Mouse (Mus musculus) forebrain, embryonic 12.5 days (tissue): ENCODE data around the gene Emc1. TPM values are rescaled to one million over a fixed set of nuclear protein-coding genes. Genes with fewer than 3 reads are reported as not detected.
"Not testable (repeated sequence)": the region's sequence is repeated elsewhere in the genome, so short reads cannot be mapped to it uniquely, and the experiment has no call there.

ENCODE experiments used
- ATAC-seq: fragments of 200-750 bp; cut with Nextera tagmentation; 2 replicates; pipeline ENCODE4 v1.8.0; 2017; ENCODE audit warnings: moderate TSS enrichment; ENCODE audit not compliant: low FRiP score
- H3K27ac ChIP-seq: fragments of 300-500 bp; sonication (generic); 2 replicates; pipeline ENCODE4 v1.5.1; 2016; ENCODE audit warnings: mild to moderate bottlenecking
- H3K27me3 ChIP-seq: fragments of 300-500 bp; sonication (generic); 2 replicates; pipeline ENCODE4 v1.6.1; 2016; ENCODE audit warnings: mild to moderate bottlenecking
- H3K36me3 ChIP-seq: fragments of 300-500 bp; sonication (generic); replicated peaks from 2 replicates; pipeline ENCODE4 v1.6.1; 2016; ENCODE audit warnings: mild to moderate bottlenecking
- H3K4me1 ChIP-seq: fragments of 300-500 bp; sonication (generic); 2 replicates; pipeline ENCODE4 v1.6.1; 2016
- H3K4me2 ChIP-seq: fragments of 300-500 bp; sonication (generic); 2 replicates; pipeline ENCODE4 v1.6.1; 2016; ENCODE audit warnings: mild to moderate bottlenecking, moderate library complexity
- H3K4me3 ChIP-seq: fragments of 300-500 bp; sonication (generic); replicated peaks from 2 replicates; pipeline ENCODE4 v1.5.1; 2016; ENCODE audit warnings: mild to moderate bottlenecking
- H3K9ac ChIP-seq: fragments of 300-500 bp; sonication (generic); 2 replicates; pipeline ENCODE4 v1.6.1; 2016; ENCODE audit warnings: mild to moderate bottlenecking
- H3K9me3 ChIP-seq: fragments of 300-500 bp; sonication (generic); 2 replicates; pipeline ENCODE4 v1.6.1; 2016
- WGBS: fragments of 180-500 bp; shearing (Covaris S2); methylation state at CpG from one replicate; pipeline ENCODE4 v1.1.7; 2016; 5-methylcytosine and 5-hydroxymethylcytosine counted together
- polyA plus RNA-seq: library from polyadenylated mRNA; unstranded; fragments of >200 nt; fragmentation: Nextera tagmentation; extraction: Ambion mirVana; gene quantifications from 2 replicates; pipeline ENCODE4 v1.2.1, GENCODE M21; 2016

Gene Emc1
- polyA plus RNA-seq, 1 experiment from 2014 or later, result 34.9 TPM

DNA sequence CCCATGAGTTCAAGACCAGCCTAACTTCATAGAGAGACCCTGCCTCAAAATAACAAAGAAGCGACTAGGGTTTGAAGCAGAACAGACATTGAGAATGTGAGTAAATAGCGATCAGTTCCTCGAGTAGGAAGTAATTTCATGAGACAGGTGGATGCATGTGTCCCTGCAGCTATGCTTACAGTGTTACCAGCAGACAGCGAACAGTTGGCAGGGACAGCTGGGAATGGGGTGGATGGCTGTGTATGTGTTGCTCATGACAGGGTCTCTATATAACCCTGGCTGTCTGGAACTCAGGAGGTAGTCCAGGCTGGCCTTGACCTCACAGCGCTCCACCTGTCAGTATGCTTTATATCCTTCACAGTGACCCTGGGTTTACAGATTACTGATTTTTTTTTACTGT, 15.7 kb downstream of the Emc1 start:
- H3K9ac ChIP-seq, result no peak overlapping the region
- no peaks in the 10 kb centered on the region for H3K9me3 ChIP-seq
- H3K4me2 ChIP-seq, result no peak overlapping the region
- H3K27me3 ChIP-seq, result no peaks in the 10 kb centered on the region
- H3K36me3 ChIP-seq, result peaks cover 97% of the 10 kb centered on the region
- no peak overlapping the region for H3K27ac ChIP-seq
- no peak for ATAC-seq
- WGBS, result 98% methylated on average over 5 of the region's 5 CpGs
- no peaks in the 10 kb centered on the region for H3K4me1 ChIP-seq
- H3K4me3 ChIP-seq, result no peak overlapping the region

DNA sequence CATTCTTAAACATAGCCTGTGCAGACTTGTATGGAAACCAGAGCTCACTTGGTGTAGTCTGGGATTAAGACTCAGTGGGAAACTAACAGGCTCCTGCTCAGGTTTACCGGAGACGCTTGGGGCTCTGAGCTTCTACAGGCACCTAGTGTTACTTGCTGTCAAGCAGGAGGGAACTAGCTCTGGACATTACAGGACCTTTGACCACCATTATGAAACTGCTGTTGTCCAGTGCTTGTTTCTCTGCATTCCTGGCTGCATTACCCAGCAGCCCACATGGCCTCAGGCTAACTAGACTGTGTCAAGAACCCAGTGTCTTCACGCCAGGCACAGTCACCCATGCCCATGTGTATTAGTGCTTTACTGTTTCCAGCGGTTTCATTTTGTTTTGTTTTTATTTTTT, 20.7 kb downstream of the Emc1 start:
- Histone ChIP-seq H3K27me3 (no peaks in the 10 kb centered on the region), H3K9me3 (no peaks in the 10 kb centered on the region), H3K4me1 (no peaks in the 10 kb centered on the region), H3K4me2 (no peak overlapping the region), H3K36me3 (peaks cover 94% of the 10 kb centered on the region), H3K9ac (no peak overlapping the region), H3K4me3 (no peak overlapping the region), H3K27ac (no peak overlapping the region)
- 97% methylated on average over 4 of the region's 4 CpGs for WGBS
- ATAC-seq, result no peak

DNA sequence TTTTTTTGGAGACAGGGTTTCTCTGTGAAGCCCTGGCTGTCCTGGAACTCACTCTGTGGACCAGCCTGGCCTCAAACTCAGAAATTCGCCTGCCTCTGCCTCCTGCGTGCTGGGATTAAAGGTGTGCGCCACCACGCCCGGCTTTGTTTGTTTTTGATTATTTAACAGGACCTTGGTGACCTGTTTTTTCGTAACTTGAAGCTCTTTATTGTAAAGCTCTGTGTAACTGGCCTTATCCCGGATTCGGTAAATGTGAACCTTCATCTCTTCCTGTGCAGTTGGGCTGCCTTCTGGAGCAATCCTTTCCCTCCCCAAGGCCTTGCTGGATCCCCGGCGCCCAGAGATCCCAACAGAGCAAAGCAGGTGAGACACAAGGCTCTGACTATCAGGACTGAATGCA, 21.1 kb downstream of the Emc1 start:
- Histone ChIP-seq H3K27ac (no peak overlapping the region), H3K4me3 (no peak overlapping the region), H3K4me2 (no peak overlapping the region), H3K9ac (no peak overlapping the region), H3K4me1 (no peaks in the 10 kb centered on the region), H3K9me3 (no peaks in the 10 kb centered on the region), H3K27me3 (no peaks in the 10 kb centered on the region), H3K36me3 (peaks cover 90% of the 10 kb centered on the region)
- ATAC-seq, result no peak
- WGBS, result 95% methylated on average over 10 of the region's 10 CpGs

DNA sequence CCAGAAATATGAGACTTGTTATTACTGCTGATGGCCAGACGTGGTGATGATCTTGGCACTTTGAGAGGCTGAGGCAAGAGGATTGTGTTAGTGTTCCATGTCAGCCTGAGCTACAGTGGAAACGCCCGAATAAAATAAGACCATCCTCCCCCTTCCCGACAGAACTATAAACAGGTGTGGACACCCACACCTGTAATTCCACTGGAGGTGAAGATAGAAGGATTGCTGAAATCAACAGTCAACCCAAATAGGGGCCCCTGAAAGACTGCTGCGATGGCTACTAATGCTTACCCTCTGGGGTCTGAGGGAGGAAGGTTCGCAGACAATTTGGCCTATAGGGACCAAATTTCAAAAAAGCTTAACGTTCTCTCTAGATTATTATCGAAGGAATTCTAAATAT, 27.3 kb downstream of the Emc1 start:
- H3K27ac ChIP-seq, result peak overlapping the region; percentile 81; the same call in 1 of the 2 replicates
- peak overlapping the region; percentile 90 for H3K4me2 ChIP-seq
- H3K9ac ChIP-seq, result peak overlapping the region; percentile 78
- H3K9me3 ChIP-seq, result no peaks in the 10 kb centered on the region
- H3K4me1 ChIP-seq, result peaks cover 23% of the 10 kb centered on the region
- peaks cover 32% of the 10 kb centered on the region for H3K36me3 ChIP-seq
- H3K27me3 ChIP-seq, result no peaks in the 10 kb centered on the region
- H3K4me3 ChIP-seq, result peak overlapping the region; percentile 94
- WGBS, result 15% methylated on average over 8 of the region's 8 CpGs
- no peak for ATAC-seq

DNA sequence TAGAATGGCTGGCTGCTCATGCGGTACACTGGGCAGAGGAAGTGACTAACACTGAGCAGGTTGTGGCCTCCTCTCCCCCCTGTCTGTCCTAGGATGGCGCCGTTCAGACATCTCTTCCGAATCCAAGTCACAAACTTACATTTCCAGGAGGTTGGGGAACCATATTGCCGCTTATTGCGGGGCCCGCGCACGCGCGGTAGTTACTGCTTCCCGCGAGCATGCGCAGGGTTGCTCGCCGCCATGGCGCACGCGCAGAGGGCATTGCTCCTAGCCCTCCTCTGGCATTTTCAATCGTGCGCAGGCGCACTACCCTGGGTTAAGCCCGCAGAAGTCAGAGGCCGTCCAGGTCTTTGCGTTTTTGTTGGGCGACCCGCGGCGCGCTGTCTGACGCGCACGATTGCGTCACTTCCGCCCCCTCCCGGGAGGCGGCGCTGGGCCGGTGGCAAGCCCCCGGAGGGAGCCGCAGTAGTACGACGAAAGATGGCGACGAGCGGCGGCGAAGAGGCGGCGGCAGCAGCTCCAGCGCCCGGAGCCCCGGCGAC, 27.9 kb downstream of the Emc1 start:
- peak overlapping the region; percentile 94 for H3K4me2 ChIP-seq
- peak; percentile 96 for ATAC-seq
- H3K9me3 ChIP-seq, result no peaks in the 10 kb centered on the region
- H3K27ac ChIP-seq, result peak overlapping the region; percentile 81
- no peaks in the 10 kb centered on the region for H3K27me3 ChIP-seq
- WGBS, result under 1% methylated on average over 47 of the region's 54 CpGs
- peaks cover 27% of the 10 kb centered on the region for H3K36me3 ChIP-seq
- peaks cover 23% of the 10 kb centered on the region for H3K4me1 ChIP-seq
- H3K4me3 ChIP-seq, result peak overlapping the region; percentile 94
- H3K9ac ChIP-seq, result peak overlapping the region; percentile 89

DNA sequence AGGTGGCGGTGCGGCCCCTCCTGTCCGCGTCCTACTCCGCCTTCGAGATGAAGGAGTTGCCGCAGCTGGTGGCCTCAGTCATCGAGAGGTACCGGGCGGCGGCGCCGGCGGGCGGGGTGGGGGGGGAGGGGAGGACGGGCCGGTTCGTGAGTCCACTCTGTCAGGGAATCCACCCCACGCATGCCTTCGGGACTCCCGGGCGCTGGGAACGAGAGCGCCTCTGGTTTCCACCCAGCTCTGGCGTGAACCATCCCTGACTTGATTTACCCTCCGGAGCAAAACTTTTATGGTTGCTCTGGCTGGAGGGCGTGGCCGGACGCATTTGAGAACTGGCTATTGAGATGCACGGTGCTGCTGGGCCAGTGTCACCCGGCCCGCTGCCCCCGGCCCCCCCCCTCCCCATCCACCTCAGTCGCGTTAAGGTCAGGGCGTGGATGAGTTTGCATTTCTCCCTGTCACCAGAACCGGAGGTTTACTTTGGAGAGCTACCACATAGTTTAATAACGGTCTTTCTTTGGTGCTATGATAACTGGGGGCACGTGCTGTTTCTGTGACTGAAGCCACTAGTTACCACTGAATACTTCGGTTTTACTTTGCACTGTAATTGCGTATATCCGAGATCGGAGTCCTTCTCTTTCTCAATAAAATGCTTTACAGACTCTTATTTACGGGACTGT, 28.5 kb downstream of the Emc1 start:
- peak; percentile 80 for ATAC-seq
- H3K36me3 ChIP-seq, result peaks cover 20% of the 10 kb centered on the region
- H3K9ac ChIP-seq, result peak overlapping the region; percentile 89
- H3K4me2 ChIP-seq, result peak overlapping the region; percentile 94
- no peaks in the 10 kb centered on the region for H3K9me3 ChIP-seq
- H3K4me1 ChIP-seq, result peaks cover 23% of the 10 kb centered on the region
- peak overlapping the region; percentile 94 for H3K4me3 ChIP-seq
- WGBS, result 5% methylated on average over 41 of the region's 44 CpGs
- no peaks in the 10 kb centered on the region for H3K27me3 ChIP-seq
- peak overlapping the region; percentile 73 for H3K27ac ChIP-seq

DNA sequence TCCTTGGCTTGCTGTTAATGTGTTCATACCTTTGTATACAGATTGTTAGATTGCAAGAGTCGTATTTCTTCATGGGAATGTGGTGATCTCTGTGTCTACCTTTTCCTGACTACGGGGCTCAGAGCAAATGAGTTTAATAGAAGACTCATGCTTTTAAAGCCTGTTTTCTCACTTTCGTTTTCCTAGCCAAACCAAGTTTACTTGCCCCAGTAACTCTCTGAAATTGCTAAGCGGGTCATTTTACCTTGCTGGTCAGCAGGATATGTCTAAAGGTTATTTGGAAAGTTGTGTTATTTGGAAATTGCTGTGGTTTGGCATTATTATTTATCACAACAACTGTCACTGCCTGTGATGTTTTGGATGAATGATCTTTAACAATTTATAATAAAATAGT, 29.1 kb downstream of the Emc1 start:
- H3K4me1 ChIP-seq, result peaks cover 23% of the 10 kb centered on the region
- ATAC-seq, result no peak
- peak overlapping the region; percentile 94 for H3K4me3 ChIP-seq
- peaks cover 16% of the 10 kb centered on the region for H3K36me3 ChIP-seq
- H3K9ac ChIP-seq, result peak overlapping the region; percentile 89
- H3K27ac ChIP-seq, result no peak overlapping the region
- whole genome bisulfite sequencing, result 55% methylated on average over 4 of the region's 4 CpGs
- H3K27me3 ChIP-seq, result no peaks in the 10 kb centered on the region
- no peaks in the 10 kb centered on the region for H3K9me3 ChIP-seq
- H3K4me2 ChIP-seq, result peak overlapping the region; percentile 94

DNA sequence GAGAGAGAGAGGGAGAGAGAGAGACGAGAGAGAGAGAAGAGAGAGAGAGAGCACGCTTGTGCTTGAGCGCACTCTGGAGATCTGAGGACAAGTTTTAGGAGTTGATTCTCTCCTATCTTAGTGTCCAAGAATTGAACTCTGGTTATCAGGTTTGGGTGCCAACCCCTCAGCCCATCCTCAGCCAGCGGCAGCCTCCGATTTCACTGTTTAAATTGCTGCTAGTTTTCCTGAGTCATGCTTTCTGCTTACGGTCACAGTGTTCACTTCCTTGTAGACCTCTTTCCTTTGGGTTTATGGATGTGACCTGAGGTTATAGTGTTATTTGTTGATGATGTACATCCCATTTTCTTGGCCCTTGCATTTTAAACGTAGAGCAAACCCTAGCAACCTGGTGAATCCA, 29.8 kb downstream of the Emc1 start:
- peak overlapping the region; percentile 94 for H3K4me2 ChIP-seq
- peaks cover 23% of the 10 kb centered on the region for H3K4me1 ChIP-seq
- 90% methylated on average over 7 of the region's 7 CpGs for WGBS
- no peak overlapping the region for H3K27ac ChIP-seq
- ATAC-seq, result no peak
- H3K4me3 ChIP-seq, result no peak overlapping the region
- no peaks in the 10 kb centered on the region for H3K9me3 ChIP-seq
- H3K9ac ChIP-seq, result no peak overlapping the region
- peaks cover 9% of the 10 kb centered on the region for H3K36me3 ChIP-seq
- no peaks in the 10 kb centered on the region for H3K27me3 ChIP-seq

DNA sequence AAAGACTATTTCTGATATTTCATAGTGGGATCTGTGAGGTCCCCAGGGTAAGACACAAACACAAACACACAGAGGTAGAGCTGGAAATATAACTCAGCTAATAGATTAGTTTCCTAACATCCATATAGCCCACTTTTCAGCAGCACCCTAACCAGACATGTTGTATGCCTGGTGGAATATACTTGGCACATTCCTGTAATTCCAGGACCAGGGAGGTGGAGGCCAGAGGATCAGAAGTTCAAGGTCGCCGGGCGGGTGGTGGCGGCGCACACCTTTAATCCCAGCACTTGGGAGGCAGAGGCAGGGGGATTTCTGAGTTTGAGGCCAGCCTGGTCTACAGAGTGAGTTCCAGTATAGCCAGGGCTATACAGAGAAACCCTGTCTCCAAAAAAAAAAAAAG, 33.5 kb downstream of the Emc1 start:
- H3K27ac ChIP-seq, H3K9me3 ChIP-seq, H3K4me3 ChIP-seq, H3K9ac ChIP-seq, ATAC-seq, H3K27me3 ChIP-seq, H3K4me2 ChIP-seq: not testable (repeated sequence)
- peaks cover 11% of the 10 kb centered on the region for H3K36me3 ChIP-seq
- 97% methylated on average over 5 of the region's 5 CpGs for WGBS
- H3K4me1 ChIP-seq, result peaks cover 16% of the 10 kb centered on the region

DNA sequence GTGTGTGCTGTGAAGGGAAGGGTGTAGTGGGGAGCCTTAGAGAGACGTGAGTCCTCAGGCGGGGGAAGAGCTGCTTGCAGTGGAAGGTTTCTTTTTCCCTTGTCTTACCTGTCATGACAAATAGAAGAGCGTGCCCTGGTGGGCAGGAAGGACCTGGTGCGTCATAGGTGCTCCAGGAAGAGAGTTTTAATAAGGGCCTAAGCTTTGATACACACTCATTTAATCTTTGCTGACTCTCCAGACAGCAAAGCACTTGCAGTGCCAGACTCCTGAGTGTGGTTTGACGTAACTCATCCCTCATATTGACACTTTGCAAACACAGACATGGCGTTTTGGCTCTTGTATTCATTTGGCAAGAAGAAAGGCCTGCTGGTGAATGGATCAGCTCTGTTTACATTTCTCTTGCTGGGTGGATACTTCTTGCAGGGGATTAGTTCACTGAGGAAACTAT, 34.5 kb downstream of the Emc1 start:
- H3K27me3 ChIP-seq, result no peaks in the 10 kb centered on the region
- WGBS, result 79% methylated on average over 6 of the region's 6 CpGs

DNA sequence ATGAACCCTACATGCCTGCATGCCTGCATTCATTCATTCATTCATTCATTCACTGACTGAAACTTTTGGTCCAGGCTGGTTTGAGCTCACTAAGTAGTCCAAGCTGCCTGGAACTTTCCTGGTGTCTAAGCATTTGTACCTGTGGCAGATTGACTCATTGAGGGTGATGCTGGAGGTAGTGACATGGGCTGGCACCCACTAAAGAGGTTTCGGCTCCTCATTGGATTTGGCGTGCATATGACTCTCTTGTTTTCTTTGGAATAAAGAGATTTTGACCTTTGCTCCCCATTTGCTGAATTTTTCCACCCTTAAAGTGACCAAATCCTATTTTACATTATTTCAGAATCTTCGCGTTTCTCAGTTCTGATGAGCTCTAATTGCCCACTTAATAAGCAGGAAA, 37.2 kb downstream of the Emc1 start:
- Histone ChIP-seq H3K9ac (no peak overlapping the region), H3K27ac (no peak overlapping the region), H3K36me3 (peaks cover 46% of the 10 kb centered on the region), H3K4me2 (no peak overlapping the region), H3K27me3 (no peaks in the 10 kb centered on the region), H3K4me3 (no peak overlapping the region), H3K4me1 (no peaks in the 10 kb centered on the region), H3K9me3 (no peaks in the 10 kb centered on the region)
- ATAC-seq, result no peak
- 91% methylated on average over 4 of the region's 4 CpGs for WGBS

More for the DNA sequence above, 34.5 kb downstream of the Emc1 start:
- peaks cover 7% of the 10 kb centered on the region for H3K4me1 ChIP-seq
- H3K9me3 ChIP-seq, result no peaks in the 10 kb centered on the region
- no peak overlapping the region for H3K9ac ChIP-seq
- H3K27ac ChIP-seq, result no peak overlapping the region
- no peak overlapping the region for H3K4me2 ChIP-seq
- H3K36me3 ChIP-seq, result peaks cover 22% of the 10 kb centered on the region
- no peak for ATAC-seq
- H3K4me3 ChIP-seq, result no peak overlapping the region

DNA sequence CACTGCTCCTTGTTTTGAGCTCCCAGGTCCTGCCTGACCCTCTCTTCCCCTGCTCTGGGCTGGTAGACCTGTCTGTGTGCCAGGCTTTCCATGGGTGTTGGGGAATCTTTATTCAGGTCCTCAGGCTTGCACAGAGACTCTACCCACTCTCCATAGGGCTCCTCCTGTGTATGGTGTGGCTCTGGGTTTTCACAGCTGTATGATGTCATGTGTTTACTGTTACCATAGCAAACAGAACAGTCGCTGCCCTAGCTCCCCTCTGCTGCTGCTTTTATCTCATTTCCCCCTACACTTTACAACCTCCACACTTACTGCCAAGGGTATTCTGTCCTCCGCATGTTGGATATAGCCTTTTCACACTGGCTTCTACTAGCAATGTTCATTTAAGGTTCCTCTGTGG, 43.0 kb downstream of the Emc1 start:
- no peak overlapping the region for H3K4me3 ChIP-seq
- H3K36me3 ChIP-seq, result peaks cover 96% of the 10 kb centered on the region
- no peaks in the 10 kb centered on the region for H3K9me3 ChIP-seq
- no peaks in the 10 kb centered on the region for H3K4me1 ChIP-seq
- 87% methylated on average over 2 of the region's 2 CpGs for WGBS
- no peak overlapping the region for H3K9ac ChIP-seq
- ATAC-seq, result no peak
- H3K27me3 ChIP-seq, result no peaks in the 10 kb centered on the region
- no peak overlapping the region for H3K27ac ChIP-seq
- no peak overlapping the region for H3K4me2 ChIP-seq

DNA sequence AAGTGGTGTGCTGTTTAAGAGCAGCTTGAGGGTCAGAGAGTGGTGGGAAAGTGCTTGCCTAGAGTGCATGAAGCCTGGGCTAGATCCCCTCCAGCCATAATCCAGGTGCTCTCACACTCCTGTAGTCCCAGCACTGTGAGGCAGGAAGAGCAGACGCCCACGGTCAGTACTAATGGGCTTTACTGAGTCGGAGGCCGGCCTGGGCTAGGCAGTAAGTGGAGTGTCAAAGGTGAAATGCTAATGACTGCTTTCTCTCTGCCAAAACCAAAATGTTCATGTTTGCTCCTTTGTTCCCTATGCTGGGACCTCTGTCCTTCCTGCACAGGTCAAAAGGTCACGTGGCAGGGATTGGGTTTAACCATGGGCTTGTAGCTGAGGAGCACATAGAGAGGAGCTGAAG, 48.1 kb downstream of the Emc1 start:
- no peaks in the 10 kb centered on the region for H3K4me1 ChIP-seq
- peaks cover 97% of the 10 kb centered on the region for H3K36me3 ChIP-seq
- no peaks in the 10 kb centered on the region for H3K27me3 ChIP-seq
- no peak overlapping the region for H3K4me3 ChIP-seq
- H3K9me3 ChIP-seq, result no peaks in the 10 kb centered on the region
- H3K9ac ChIP-seq, result no peak overlapping the region
- H3K4me2 ChIP-seq, result no peak overlapping the region
- no peak for ATAC-seq
- H3K27ac ChIP-seq, result no peak overlapping the region
- WGBS, result 87% methylated on average over 5 of the region's 5 CpGs
